In the genomic region with DNA sequence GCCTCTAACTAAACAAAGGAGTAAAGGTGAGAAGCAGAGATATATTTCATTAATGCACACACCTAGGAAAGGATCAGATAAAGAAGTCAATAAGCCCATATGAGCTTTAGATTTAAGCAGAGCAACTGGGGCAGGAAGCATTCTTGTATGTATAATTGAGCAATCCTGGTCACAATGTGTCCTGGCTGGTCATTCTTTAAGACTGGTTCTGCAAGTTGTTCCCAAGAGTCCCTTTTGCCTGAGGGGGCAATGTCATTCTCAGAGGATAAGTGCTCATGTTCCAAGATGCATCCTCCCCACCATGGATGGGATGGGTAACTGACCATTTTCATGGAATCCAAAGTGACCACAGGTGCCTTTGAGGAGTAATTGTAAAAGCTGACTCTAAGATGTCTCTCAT, we compare ENCODE assay signal across 20 mouse cellular contexts. TPM values are rescaled to one million over a fixed set of nuclear protein-coding genes. Genes with fewer than 3 reads are reported as not detected.
A peak's percentile ranks its signal among the peaks of the same experiment; 100 is the strongest.
DNase-seq lines count a peak whose midpoint lies in the region; ATAC-seq and TF ChIP-seq lines count a peak whose summit lies in the region.
"Had no signal": no experiment of that assay in that cellular context is flagged by ENCODE, and none has a peak within 500 bp of the region (broad histone marks: within the 10 kb centered on the region; RNA-seq: fewer than 3 reads in every experiment).

No protein-coding gene starts in this region.

- H3K4me1 ChIP-seq in forebrain, postnatal 0 days (ENCODE audit: insufficient read depth), result peaks cover 8% of the 10 kb centered on the region
- H3K4me1 ChIP-seq in forebrain, embryonic 10.5 days, result peaks cover 19% of the 10 kb centered on the region
- H3K4me1 ChIP-seq in hindbrain, embryonic 16.5 days (ENCODE audit: control insufficient read depth, insufficient read depth, low read depth, low read length), result peaks cover 17% of the 10 kb centered on the region
- peaks cover 9% of the 10 kb centered on the region for H3K4me1 ChIP-seq in hindbrain, embryonic 12.5 days
- H3K4me1 ChIP-seq in midbrain, embryonic 15.5 days, result peaks cover 24% of the 10 kb centered on the region
- 0 out of 2 replicates have a peak, but pooled peaks cover 12% of the 10 kb centered on the region for H3K4me1 ChIP-seq in midbrain, embryonic 14.5 days (ENCODE audit: control insufficient read depth, insufficient read depth, low read length)

- no peak for DNase-seq in forebrain, postnatal 0 days
- no peak for DNase-seq in forebrain, embryonic 10.5 days (ENCODE audit: extremely low spot score, low spot score)
- DNase-seq in midbrain, embryonic 14.5 days, result no peak
- DNase-seq in gonadal fat pad, adult 2 months (ENCODE audit: low read depth), result peak; percentile 45
- DNase-seq in testis, postnatal 14 days (ENCODE audit: low spot score), result no peak
- DNase-seq: adrenal gland, postnatal 14 days; cerebellum, adult 11-12 months; cerebellum, adult 9-10 months; cerebellum, postnatal 25 days; gastrocnemius, adult 2 months; gastrocnemius, postnatal 25 days; heart, postnatal 36 days had no signal

- no peak overlapping the region for H3K9ac ChIP-seq in forebrain, postnatal 0 days
- no peak overlapping the region for H3K9ac ChIP-seq in hindbrain, embryonic 16.5 days (ENCODE audit: low read depth, low read length)
- H3K9ac ChIP-seq in hindbrain, embryonic 12.5 days, result no peak overlapping the region
- H3K9ac ChIP-seq in midbrain, embryonic 15.5 days, result no peak overlapping the region
- no peak overlapping the region for H3K9ac ChIP-seq in midbrain, embryonic 14.5 days (replicated peaks; ENCODE audit: low read length)
- H3K9ac ChIP-seq: embryonic facial prominence, embryonic 12.5 days; heart, embryonic 13.5 days had no signal

- H3K9me3 ChIP-seq in forebrain, postnatal 0 days (ENCODE audit: low read length), result no peaks in the 10 kb centered on the region
- no peaks in the 10 kb centered on the region for H3K9me3 ChIP-seq in forebrain, embryonic 10.5 days
- no peaks in the 10 kb centered on the region for H3K9me3 ChIP-seq in hindbrain, embryonic 16.5 days (ENCODE audit: control insufficient read depth, low read length)
- H3K9me3 ChIP-seq in hindbrain, embryonic 12.5 days (replicated peaks), result no peaks in the 10 kb centered on the region
- H3K9me3 ChIP-seq in midbrain, embryonic 15.5 days, result no peaks in the 10 kb centered on the region
- H3K9me3 ChIP-seq in midbrain, embryonic 14.5 days (ENCODE audit: control insufficient read depth, low read length), result no peaks in the 10 kb centered on the region
- H3K9me3 ChIP-seq: embryonic facial prominence, embryonic 12.5 days; heart, embryonic 13.5 days had no signal

- no peak overlapping the region for H3K4me3 ChIP-seq in forebrain, postnatal 0 days (ENCODE audit: low read depth, low read length)
- H3K4me3 ChIP-seq in forebrain, embryonic 10.5 days, result no peak overlapping the region
- no peak overlapping the region for H3K4me3 ChIP-seq in hindbrain, embryonic 16.5 days (ENCODE audit: low read length)
- H3K4me3 ChIP-seq in hindbrain, embryonic 12.5 days, result no peak overlapping the region
- 0 out of 2 replicates have a peak overlapping the region, but pooled peaks have one; percentile 65 for H3K4me3 ChIP-seq in midbrain, embryonic 15.5 days
- no peak overlapping the region for H3K4me3 ChIP-seq in midbrain, embryonic 14.5 days (replicated peaks; ENCODE audit: low read depth, low read length)

- no peak overlapping the region for H3K27ac ChIP-seq in forebrain, postnatal 0 days (ENCODE audit: low read depth, low read length)
- H3K27ac ChIP-seq in forebrain, embryonic 10.5 days, result no peak overlapping the region
- no peak overlapping the region for H3K27ac ChIP-seq in hindbrain, embryonic 16.5 days (ENCODE audit: low read depth, low read length)
- no peak overlapping the region for H3K27ac ChIP-seq in hindbrain, embryonic 12.5 days
- H3K27ac ChIP-seq in midbrain, embryonic 15.5 days, result no peak overlapping the region
- no peak overlapping the region for H3K27ac ChIP-seq in midbrain, embryonic 14.5 days (replicated peaks; ENCODE audit: low read depth, low read length)
- H3K27ac ChIP-seq: embryonic facial prominence, embryonic 12.5 days; heart, embryonic 13.5 days had no signal

- TF ChIP-seq CTCF in forebrain, postnatal 0 days (IDR thresholded peaks at IDR 0.05; ENCODE audit: low read depth), result no peak

- no peaks in the 10 kb centered on the region for H3K36me3 ChIP-seq in forebrain, postnatal 0 days (ENCODE audit: insufficient read depth)
- no peaks in the 10 kb centered on the region for H3K36me3 ChIP-seq in forebrain, embryonic 10.5 days (replicated peaks)
- no peaks in the 10 kb centered on the region for H3K36me3 ChIP-seq in hindbrain, embryonic 16.5 days (ENCODE audit: control insufficient read depth, insufficient read depth, low read length)
- no peaks in the 10 kb centered on the region for H3K36me3 ChIP-seq in hindbrain, embryonic 12.5 days
- no peaks in the 10 kb centered on the region for H3K36me3 ChIP-seq in midbrain, embryonic 15.5 days (replicated peaks)
- H3K36me3 ChIP-seq in midbrain, embryonic 14.5 days (ENCODE audit: control insufficient read depth, insufficient read depth, low read length), result no peaks in the 10 kb centered on the region
- H3K36me3 ChIP-seq: embryonic facial prominence, embryonic 12.5 days; heart, embryonic 13.5 days had no signal

- H3K27me3 ChIP-seq in forebrain, postnatal 0 days (ENCODE audit: insufficient read depth, low read length), result no peaks in the 10 kb centered on the region
- H3K27me3 ChIP-seq in forebrain, embryonic 10.5 days (ENCODE audit: poor library complexity, severe bottlenecking), result no peaks in the 10 kb centered on the region
- no peaks in the 10 kb centered on the region for H3K27me3 ChIP-seq in hindbrain, embryonic 16.5 days (replicated peaks; ENCODE audit: control insufficient read depth, insufficient read depth, low read length)
- H3K27me3 ChIP-seq in hindbrain, embryonic 12.5 days, result no peaks in the 10 kb centered on the region
- no peaks in the 10 kb centered on the region for H3K27me3 ChIP-seq in midbrain, embryonic 15.5 days (replicated peaks)
- no peaks in the 10 kb centered on the region for H3K27me3 ChIP-seq in midbrain, embryonic 14.5 days (ENCODE audit: control insufficient read depth, insufficient read depth, low read length)
- H3K27me3 ChIP-seq: CH12.LX; embryonic facial prominence, embryonic 12.5 days; heart, embryonic 13.5 days; Patski had no signal

- peak overlapping the region; percentile 74 for H3K4me2 ChIP-seq in forebrain, postnatal 0 days (ENCODE audit: low read depth)
- peak overlapping the region; percentile 74 for H3K4me2 ChIP-seq in hindbrain, embryonic 16.5 days (ENCODE audit: low read length)
- no peak overlapping the region for H3K4me2 ChIP-seq in hindbrain, embryonic 12.5 days (replicated peaks)
- H3K4me2 ChIP-seq in midbrain, embryonic 15.5 days, result peak overlapping the region; percentile 88; the same call in 1 of the 2 replicates
- no peak overlapping the region for H3K4me2 ChIP-seq in midbrain, embryonic 14.5 days (ENCODE audit: low read length)

- ATAC-seq in forebrain, postnatal 0 days, result no peak
- ATAC-seq in hindbrain, embryonic 16.5 days, result no peak
- ATAC-seq in hindbrain, embryonic 12.5 days (ENCODE audit: low FRiP score), result no peak
- ATAC-seq in midbrain, embryonic 15.5 days (replicated peaks), result no peak
- ATAC-seq in midbrain, embryonic 14.5 days (ENCODE audit: low FRiP score, low TSS enrichment), result no peak
- ATAC-seq: Patski had no signal

RNA-seq across cellular contexts. Expression of a gene that starts 0.9 kb away (rescaled TPM):
- 50.3 and 55.1 TPM in 2 replicates for total RNA-seq in forebrain, postnatal 0 days (2014; rRNA removed)
- 74.0 and 78.6 TPM in 2 replicates for polyA plus RNA-seq in forebrain, postnatal 0 days (2015; fragmentation: Nextera tagmentation; extraction: Ambion mirVana)
- 85.5 and 89.7 TPM in 2 replicates for polyA plus RNA-seq in forebrain, embryonic 10.5 days (2016; fragmentation: Nextera tagmentation; extraction: Ambion mirVana)
- 75.6 and 79.5 TPM in 2 replicates for polyA plus RNA-seq in hindbrain, embryonic 16.5 days (2015; fragmentation: Nextera tagmentation; extraction: Ambion mirVana)
- 96.5 and 98.4 TPM in 2 replicates for polyA plus RNA-seq in hindbrain, embryonic 12.5 days (2016; fragmentation: Nextera tagmentation; extraction: Ambion mirVana)
- 76.5 and 86.1 TPM in 2 replicates for polyA plus RNA-seq in midbrain, embryonic 15.5 days (2015; fragmentation: Nextera tagmentation; extraction: Ambion mirVana)
- polyA plus RNA-seq in midbrain, embryonic 14.5 days (2014; fragmentation: Nextera tagmentation; extraction: Ambion mirVana), result 61.8 and 73.0 TPM in 2 replicates
- polyA plus RNA-seq in gonadal fat pad, adult 2 months (2012; rRNA removed), result 24.7 and 28.1 TPM in 2 replicates

RNA-seq across cellular contexts. Expression of a gene that starts 50.8 kb away (rescaled TPM):
- 164 and 185 TPM in 2 replicates for total RNA-seq in forebrain, postnatal 0 days (2014; rRNA removed)
- polyA plus RNA-seq in forebrain, postnatal 0 days (2015; fragmentation: Nextera tagmentation; extraction: Ambion mirVana), result 224 and 406 TPM in 2 replicates
- 39.9 and 41.1 TPM in 2 replicates for polyA plus RNA-seq in forebrain, embryonic 10.5 days (2016; fragmentation: Nextera tagmentation; extraction: Ambion mirVana)
- 291 and 339 TPM in 2 replicates for polyA plus RNA-seq in hindbrain, embryonic 16.5 days (2015; fragmentation: Nextera tagmentation; extraction: Ambion mirVana)
- 110 and 112 TPM in 2 replicates for polyA plus RNA-seq in hindbrain, embryonic 12.5 days (2016; fragmentation: Nextera tagmentation; extraction: Ambion mirVana)
- 280 and 308 TPM in 2 replicates for polyA plus RNA-seq in midbrain, embryonic 15.5 days (2015; fragmentation: Nextera tagmentation; extraction: Ambion mirVana)
- 244 and 248 TPM in 2 replicates for polyA plus RNA-seq in midbrain, embryonic 14.5 days (2014; fragmentation: Nextera tagmentation; extraction: Ambion mirVana)
- polyA plus RNA-seq in gonadal fat pad, adult 2 months (2012; rRNA removed), result 1.6 and 1.7 TPM in 2 replicates
- polyA plus RNA-seq: activated CD4-positive, CD25-positive, alpha-beta regulatory T cell, adult 4 months had no signal

Comparison
In these comparisons a context has a peak if more than half of its experiments do, and no peak if none do; other contexts are left out.
1. H3K4me2 ChIP-seq: peak in forebrain, postnatal 0 days (single experiment), hindbrain, embryonic 16.5 days (single experiment) and midbrain, embryonic 15.5 days (single experiment); none in hindbrain, embryonic 12.5 days (single experiment) and midbrain, embryonic 14.5 days (single experiment).
2. RNA of a gene that starts 50.8 kb away (polyA plus RNA-seq): 224 to 406 TPM in forebrain, postnatal 0 days, 291 to 339 TPM in hindbrain, embryonic 16.5 days, 280 to 308 TPM in midbrain, embryonic 15.5 days, 244 to 248 TPM in midbrain, embryonic 14.5 days, 110 to 112 TPM in hindbrain, embryonic 12.5 days and 39.9 to 41.1 TPM in forebrain, embryonic 10.5 days; 1.6 to 1.7 TPM in gonadal fat pad, adult 2 months; every median in the first group is over 10 times any median in the second.